Mouse (Mus musculus) lung, embryonic 16.5 days (tissue): ENCODE measurements around the gene Pianp. TPM values are rescaled to one million over a fixed set of nuclear protein-coding genes. Genes with fewer than 3 reads are reported as not detected.

Experiments used
- ATAC-seq: fragments of 200-750 bp; cut with Nextera tagmentation; 2 replicates; pipeline ENCODE4 v1.8.0; 2017; ENCODE audit warnings: low read depth, mild to moderate bottlenecking, moderate library complexity
- H3K27ac ChIP-seq: fragments of 300-500 bp; sonication (generic); 2 replicates; pipeline ENCODE4 v1.5.1; 2014; ENCODE audit warnings: mild to moderate bottlenecking, control low read depth, low read length
- H3K27me3 ChIP-seq: fragments of 300-500 bp; sonication (generic); 2 replicates; pipeline ENCODE4 v1.6.1; 2014; ENCODE audit warnings: low read depth, low read length, mixed read lengths; ENCODE audit not compliant: control insufficient read depth, insufficient read depth
- H3K36me3 ChIP-seq: fragments of 300-500 bp; sonication (generic); 2 replicates; pipeline ENCODE4 v1.6.1; 2014; ENCODE audit warnings: low read length; ENCODE audit not compliant: control insufficient read depth, insufficient read depth
- H3K4me1 ChIP-seq: fragments of 300-500 bp; sonication (generic); replicated peaks from 2 replicates; pipeline ENCODE4 v1.6.1; 2014; ENCODE audit warnings: low read length, mixed read lengths; ENCODE audit not compliant: control insufficient read depth, insufficient read depth
- H3K4me2 ChIP-seq: fragments of 300-500 bp; sonication (generic); 2 replicates; pipeline ENCODE4 v1.6.1; 2014; ENCODE audit warnings: low read depth, low read length, control low read depth
- H3K4me3 ChIP-seq: fragments of 300-500 bp; sonication (generic); 2 replicates; pipeline ENCODE4 v1.5.1; 2014; ENCODE audit warnings: mild to moderate bottlenecking, low read length, control low read depth
- H3K9ac ChIP-seq: fragments of 300-500 bp; sonication (generic); 2 replicates; pipeline ENCODE4 v1.6.1; 2014; ENCODE audit warnings: low read length, control low read depth
- H3K9me3 ChIP-seq: fragments of 300-500 bp; sonication (generic); 2 replicates; pipeline ENCODE4 v1.6.1; 2016; ENCODE audit warnings: low read length; ENCODE audit not compliant: control insufficient read depth
- WGBS: fragments of 180-500 bp; shearing (Covaris S2); extraction: QIAGEN DNeasy Blood & Tissue Kit; methylation state at CpG from one replicate; pipeline ENCODE4 v1.1.7; 2014; 5-methylcytosine and 5-hydroxymethylcytosine counted together
- polyA plus RNA-seq: library from polyadenylated mRNA; unstranded; fragments of >200 nt; fragmentation: Nextera tagmentation; extraction: Ambion mirVana; gene quantifications from 2 replicates; pipeline ENCODE4 v1.2.1, GENCODE M21; 2015

The Pianp gene
- polyA plus RNA-seq, 1 experiment from 2014 or later: 0.68 TPM

DNA sequence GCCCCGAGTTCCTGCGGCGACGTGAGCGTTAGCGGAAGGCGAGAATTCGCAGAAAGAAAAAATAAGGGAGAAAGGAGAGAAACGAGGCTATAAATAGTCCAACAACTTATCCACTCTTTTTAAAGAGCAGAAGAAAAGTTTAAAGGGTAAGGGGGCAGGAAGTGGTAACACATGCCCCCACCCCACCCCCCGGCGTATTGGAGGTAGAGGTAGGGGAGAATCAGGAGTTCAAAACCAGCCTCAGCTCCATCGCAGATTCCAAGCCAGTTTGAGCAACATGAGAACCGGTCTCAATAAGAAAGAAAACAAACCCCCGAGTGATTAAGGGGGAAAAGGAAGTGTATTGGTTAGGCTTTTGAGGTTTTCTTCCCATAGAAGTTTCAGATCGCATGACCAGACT is 30.7 kb upstream of the Pianp start:
- Histone ChIP-seq H3K27ac (peak overlapping the region; percentile 88), H3K4me2 (peak overlapping the region; percentile 63), H3K9me3 (no peaks in the 10 kb centered on the region), H3K9ac (peak overlapping the region; percentile 89), H3K4me3 (peak overlapping the region; percentile 80), H3K36me3 (peaks cover 5% of the 10 kb centered on the region; the same call in 1 of the 2 replicates), H3K4me1 (peaks cover 11% of the 10 kb centered on the region), H3K27me3 (no peaks in the 10 kb centered on the region)
- WGBS: 9% methylated on average over 15 of the region's 15 CpGs
- no peak for ATAC-seq

DNA sequence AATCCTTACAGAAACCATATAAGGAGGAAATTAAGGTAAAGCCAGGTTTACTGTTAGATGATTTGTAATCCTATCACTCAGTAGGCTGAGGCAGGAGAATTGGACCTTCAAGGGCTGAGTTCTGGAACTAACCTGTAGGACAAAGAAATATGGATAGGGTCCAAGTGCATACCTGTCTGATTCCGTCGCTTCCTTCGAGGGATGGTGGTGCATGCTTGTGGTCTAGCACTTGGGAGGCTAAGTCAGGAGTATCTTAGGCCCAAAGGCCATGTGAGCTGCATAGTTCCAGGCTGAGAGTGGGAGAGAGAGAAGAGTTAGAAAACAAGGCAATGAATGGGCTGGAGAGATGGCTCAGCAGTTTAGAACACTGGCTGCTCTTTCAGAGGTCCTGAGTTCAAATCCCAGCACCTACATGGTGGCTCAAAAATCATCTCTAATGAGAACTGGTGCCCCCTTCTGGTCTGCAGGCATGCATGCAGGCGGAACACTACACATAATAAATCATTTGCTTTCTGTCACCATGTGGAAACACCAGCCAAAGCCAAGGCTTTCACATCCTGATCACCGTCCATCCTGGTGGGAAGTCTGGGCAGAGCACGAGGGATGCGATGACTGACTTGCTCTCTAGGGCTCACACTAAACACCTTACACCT is 29.9 kb upstream of the Pianp start:
- ATAC-seq: no peak
- no peaks in the 10 kb centered on the region for H3K9me3 ChIP-seq
- H3K4me2 ChIP-seq: peak overlapping the region; percentile 63
- 89% methylated on average over 7 of the region's 7 CpGs for WGBS
- peaks cover under 1% of the 10 kb centered on the region; the same call in 1 of the 2 replicates for H3K36me3 ChIP-seq
- H3K4me1 ChIP-seq: peaks cover 11% of the 10 kb centered on the region
- peak overlapping the region; percentile 80 for H3K4me3 ChIP-seq
- no peaks in the 10 kb centered on the region for H3K27me3 ChIP-seq
- peak overlapping the region; percentile 89 for H3K9ac ChIP-seq
- no peak overlapping the region for H3K27ac ChIP-seq

DNA sequence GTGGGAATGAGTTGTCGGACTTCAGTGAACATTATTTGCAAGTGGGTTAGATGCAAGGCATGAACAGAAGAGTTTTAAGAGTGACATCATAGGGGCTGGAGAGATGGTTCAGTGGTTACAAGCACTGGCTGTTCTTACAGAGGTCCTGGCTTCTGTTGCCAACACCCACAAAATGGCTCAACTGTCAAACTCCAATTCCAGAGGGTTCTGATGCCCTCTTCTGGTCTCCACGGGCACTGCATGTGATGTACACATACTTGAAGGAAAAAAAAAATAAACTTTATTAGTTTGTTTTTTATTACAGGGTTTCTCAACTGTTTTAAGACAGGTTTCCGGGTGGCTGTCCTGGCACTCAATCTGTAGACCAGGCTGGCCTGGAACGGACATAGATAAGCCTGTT is 28.7 kb upstream of the Pianp start:
- Histone ChIP-seq H3K4me1 (peaks cover 11% of the 10 kb centered on the region), H3K27ac (no peak overlapping the region), H3K9me3 (no peaks in the 10 kb centered on the region), H3K4me2 (no peak overlapping the region), H3K4me3 (no peak overlapping the region), H3K36me3 (no peaks in the 10 kb centered on the region), H3K9ac (no peak overlapping the region), H3K27me3 (no peaks in the 10 kb centered on the region)
- 69% methylated on average over 4 of the region's 4 CpGs for WGBS
- ATAC-seq: no peak

DNA sequence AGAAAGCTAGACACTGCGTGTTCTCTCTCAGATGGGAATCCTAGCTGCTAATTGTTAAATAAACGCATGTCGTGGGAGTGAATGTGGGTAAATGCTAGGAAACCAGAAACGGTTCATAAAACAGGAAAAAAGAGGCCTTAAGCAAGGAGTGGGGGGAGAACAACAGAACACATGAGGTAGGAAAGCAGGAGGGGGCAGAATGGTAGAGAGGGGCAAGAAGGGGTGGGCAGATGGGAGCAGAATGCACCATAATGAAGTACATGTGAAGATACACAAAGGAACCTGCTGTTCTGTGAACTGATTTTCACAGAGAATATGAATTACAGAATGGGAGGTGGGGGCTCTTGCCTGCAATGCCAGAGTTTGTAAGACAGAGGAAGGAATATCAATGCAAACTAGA is 4.3 kb upstream of the Pianp start:
- 66% methylated on average over 4 of the region's 4 CpGs for WGBS
- peaks cover 45% of the 10 kb centered on the region for H3K27me3 ChIP-seq
- H3K36me3 ChIP-seq: no peaks in the 10 kb centered on the region
- no peak overlapping the region for H3K4me2 ChIP-seq
- H3K4me1 ChIP-seq: peaks cover 6% of the 10 kb centered on the region
- ATAC-seq: no peak
- no peak overlapping the region for H3K4me3 ChIP-seq
- no peak overlapping the region for H3K9ac ChIP-seq
- H3K27ac ChIP-seq: no peak overlapping the region
- H3K9me3 ChIP-seq: peaks cover 8% of the 10 kb centered on the region

- H3K27ac ChIP-seq: no peak overlapping the region
- no peak overlapping the region for H3K4me2 ChIP-seq
- no peaks in the 10 kb centered on the region for H3K36me3 ChIP-seq
- ATAC-seq: no peak
- H3K4me3 ChIP-seq: no peak overlapping the region
- H3K9ac ChIP-seq: no peak overlapping the region
- peaks cover 56% of the 10 kb centered on the region for H3K27me3 ChIP-seq
- peaks cover 8% of the 10 kb centered on the region for H3K9me3 ChIP-seq
- 72% methylated on average over 9 of the region's 9 CpGs for WGBS
- H3K4me1 ChIP-seq: peaks cover 7% of the 10 kb centered on the region
Observed at GRCm38 (mm10) chr6:124993365-124993764, 3.1 kb upstream of the Pianp start.

DNA sequence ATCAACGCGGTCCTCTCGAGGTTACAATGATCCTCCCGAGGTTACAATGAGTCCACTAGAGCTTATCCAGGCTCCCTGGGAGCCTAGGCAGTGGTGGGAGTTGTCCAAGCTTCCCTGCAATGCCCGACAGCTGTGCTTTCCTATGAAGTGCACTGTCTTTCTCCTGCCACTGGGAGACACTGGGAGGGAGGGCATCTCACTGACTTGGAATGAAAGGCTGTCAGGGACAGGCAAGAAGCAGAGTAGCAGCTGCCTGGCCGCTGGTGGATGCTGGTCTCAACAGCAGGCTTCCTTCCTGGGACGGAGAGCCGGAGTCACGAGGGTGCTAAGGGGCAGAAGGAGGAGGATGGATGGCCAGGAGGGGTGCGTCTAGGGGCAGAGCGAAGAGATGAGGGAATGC is 2.6 kb upstream of the Pianp start:
- H3K4me3 ChIP-seq: no peak overlapping the region
- WGBS: 14% methylated on average over 11 of the region's 11 CpGs
- H3K27ac ChIP-seq: no peak overlapping the region
- H3K9ac ChIP-seq: no peak overlapping the region
- H3K36me3 ChIP-seq: no peaks in the 10 kb centered on the region
- no peak overlapping the region for H3K4me2 ChIP-seq
- H3K27me3 ChIP-seq: peaks cover 61% of the 10 kb centered on the region
- peaks cover 8% of the 10 kb centered on the region for H3K9me3 ChIP-seq
- peaks cover 7% of the 10 kb centered on the region for H3K4me1 ChIP-seq
- ATAC-seq: no peak; the same call in 1 of the 2 replicates

GRCm38 (mm10) chr6:124995246-124995645 is 1.2 kb upstream of the Pianp start:
- Histone ChIP-seq H3K4me1 (peaks cover 7% of the 10 kb centered on the region), H3K36me3 (no peaks in the 10 kb centered on the region), H3K27me3 (peaks cover 72% of the 10 kb centered on the region), H3K27ac (no peak overlapping the region), H3K9ac (no peak overlapping the region), H3K4me3 (no peak overlapping the region), H3K9me3 (peaks cover under 1% of the 10 kb centered on the region), H3K4me2 (no peak overlapping the region)
- WGBS: 66% methylated on average over 7 of the region's 7 CpGs
- no peak for ATAC-seq

DNA sequence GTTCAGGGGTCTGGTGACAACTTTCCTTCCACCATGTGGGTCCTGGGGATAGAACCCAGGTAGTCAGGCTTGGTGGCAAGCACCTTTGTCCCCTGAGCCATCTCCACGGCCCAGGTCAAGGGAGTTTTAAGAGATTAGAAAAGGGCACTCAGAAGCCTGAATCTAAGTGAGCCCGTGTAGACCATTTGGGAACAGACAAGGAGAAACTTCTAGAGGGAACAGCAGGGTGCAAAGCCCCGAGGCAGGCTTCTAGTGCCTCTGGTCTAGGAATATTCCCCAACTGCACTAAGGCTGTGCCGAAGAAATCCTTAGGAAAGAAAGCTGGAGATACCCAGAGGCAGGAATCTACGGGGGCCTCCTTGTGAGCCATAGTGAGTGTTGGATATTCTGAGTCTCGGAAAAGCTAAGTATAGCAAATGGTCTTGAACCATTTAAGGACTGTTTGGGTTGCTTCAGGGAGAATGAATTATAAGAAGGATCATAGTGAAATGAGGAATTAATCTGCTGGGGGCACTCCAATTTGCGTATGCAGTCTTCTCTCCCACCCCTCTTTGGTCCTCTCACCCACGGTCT is 577 bp upstream of the Pianp start:
- H3K4me3 ChIP-seq: no peak overlapping the region; the same call in 1 of the 2 replicates
- H3K27ac ChIP-seq: no peak overlapping the region
- H3K27me3 ChIP-seq: peaks cover 79% of the 10 kb centered on the region
- no peaks in the 10 kb centered on the region for H3K9me3 ChIP-seq
- H3K36me3 ChIP-seq: no peaks in the 10 kb centered on the region
- no peak for ATAC-seq
- no peak overlapping the region for H3K9ac ChIP-seq
- H3K4me1 ChIP-seq: peaks cover 7% of the 10 kb centered on the region
- no peak overlapping the region for H3K4me2 ChIP-seq
- WGBS: 45% methylated on average over 8 of the region's 8 CpGs

- WGBS: 9% methylated on average over 8 of the region's 8 CpGs
Observed at GRCm38 (mm10) chr6:124998066-124998465, 1.6 kb downstream of the Pianp start.

More at GRCm38 (mm10) chr6:124998066-124998465, 1.6 kb downstream of the Pianp start:
- H3K4me3 ChIP-seq: no peak overlapping the region
- H3K9me3 ChIP-seq: no peaks in the 10 kb centered on the region
- peak overlapping the region; percentile 100; the same call in 1 of the 2 replicates for H3K4me2 ChIP-seq
- H3K9ac ChIP-seq: no peak overlapping the region
- H3K36me3 ChIP-seq: no peaks in the 10 kb centered on the region
- no peak for ATAC-seq
- H3K27ac ChIP-seq: no peak overlapping the region
- H3K4me1 ChIP-seq: peaks cover 7% of the 10 kb centered on the region
- H3K27me3 ChIP-seq: peaks cover 76% of the 10 kb centered on the region
